Comparison of ENCODE assay signal across 8 mouse cellular contexts in genomic region chr3:156561524-156562423, GRCm38 (mm10). TPM values are rescaled to one million over a fixed set of nuclear protein-coding genes. Genes with fewer than 3 reads are reported as not detected.
DNase-seq lines count a peak whose midpoint lies in the region; ATAC-seq and TF ChIP-seq lines count a peak whose summit lies in the region.

Gene Negr1 (plus strand): TSS chr3:156561794.

- H3K4me3 ChIP-seq in ES-E14 (ENCODE audit: insufficient read depth in 1 of 2, low read depth in 1 of 2, low read length in 2 of 2, poor library complexity in 1 of 2, severe bottlenecking in 1 of 2), result peak within 1 kb of the TSS; percentile 73 to 74
- H3K4me3 ChIP-seq in lung, embryonic 14.5 days (ENCODE audit: low read depth, low read length), result peak within 1 kb of the TSS; percentile 58

- peak; percentile 34 for DNase-seq in ES-E14 (ENCODE audit: low read depth, low spot score)
- DNase-seq in cerebellum, adult 8-10 months, result peak; percentile 86
- peak; percentile 40 for DNase-seq in forelimb bud, embryonic 11.5 days (ENCODE audit: low read depth, low spot score)
- peak; percentile 24 for DNase-seq in heart, postnatal 25 days (ENCODE audit: low spot score)
- peak; percentile 39 for DNase-seq in layer of hippocampus, adult 9-10 months (ENCODE audit: low spot score)
- peak; percentile 85 for DNase-seq in lung, embryonic 14.5 days
- DNase-seq in ovary, postnatal 10 days (ENCODE audit: low spot score), result peak; percentile 62
- DNase-seq in yolk sac, embryonic 10.5 days (ENCODE audit: low spot score), result peak; percentile 48

- under 1% methylated on average over 79 of the region's 79 CpGs for WGBS in lung, embryonic 14.5 days

- no peak for TF ChIP-seq CTCF in lung, embryonic 14.5 days (IDR thresholded peaks at IDR 0.05; ENCODE audit: low read depth)

- in situ Hi-C loops in ES-E14 (cut with MboI; ENCODE audit: low sequenced_read_pairs in 2 of 2, unreplicated experiment in 2 of 2), result no loop called here

- H3K9me3 ChIP-seq in ES-E14 (ENCODE audit: control insufficient read depth, insufficient read depth, low read depth, low read length), result no peaks in the 10 kb centered on the region
- H3K9me3 ChIP-seq in lung, embryonic 14.5 days (ENCODE audit: low read depth, low read length), result no peaks in the 10 kb centered on the region

- H3K27ac ChIP-seq in ES-E14 (ENCODE audit: insufficient read depth, low read depth, low read length, poor library complexity, severe bottlenecking), result no peak within 1 kb of the TSS
- peak within 1 kb of the TSS; percentile 75; the same call in 1 of the 2 replicates for H3K27ac ChIP-seq in lung, embryonic 14.5 days (ENCODE audit: low read depth)

- intact Hi-C loops in heart, postnatal 25 days (cut with DNase I), result no loop called here

- peak; percentile 83 for ATAC-seq in lung, embryonic 14.5 days (ENCODE audit: insufficient read depth)

- H3K9ac ChIP-seq in ES-E14 (ENCODE audit: insufficient read depth, low read depth, low read length, poor library complexity, severe bottlenecking), result peak within 1 kb of the TSS; percentile 47; the same call in 1 of the 2 replicates
- peak within 1 kb of the TSS; percentile 48 for H3K9ac ChIP-seq in lung, embryonic 14.5 days

- no peaks in the 10 kb centered on the region for H3K36me3 ChIP-seq in ES-E14 (ENCODE audit: control insufficient read depth, insufficient read depth, low read length, poor library complexity, severe bottlenecking)
- no peaks in the 10 kb centered on the region for H3K36me3 ChIP-seq in lung, embryonic 14.5 days (ENCODE audit: insufficient read depth)

- H3K27me3 ChIP-seq in lung, embryonic 14.5 days (ENCODE audit: insufficient read depth, low read length), result peaks cover 13% of the 10 kb centered on the region; the same call in 1 of the 2 replicates

- no peaks in the 10 kb centered on the region for H3K4me1 ChIP-seq in ES-E14 (ENCODE audit: control insufficient read depth in 2 of 2, insufficient read depth in 2 of 2, low read length in 2 of 2, poor library complexity in 1 of 2)
- no peaks in the 10 kb centered on the region for H3K4me1 ChIP-seq in lung, embryonic 14.5 days (ENCODE audit: insufficient read depth)

- H3K4me2 ChIP-seq in lung, embryonic 14.5 days, result peak within 1 kb of the TSS; percentile 69

TF ChIP-seq in ES-E14, 5 proteins besides CTCF, POLR2A, EP300 and RAD21:
- no peak for TF ChIP-seq ZNF384 (IDR thresholded peaks at IDR 0.05; ENCODE audit: low read depth, low read length)
- no peak for TF ChIP-seq MAFK (IDR thresholded peaks at IDR 0.05; ENCODE audit: insufficient read depth, low read depth, low read length)
- no peak for TF ChIP-seq HCFC1 (IDR thresholded peaks at IDR 0.05; ENCODE audit: borderline replicate concordance, insufficient read depth, low read length)
- TF ChIP-seq ZC3H11A (IDR thresholded peaks at IDR 0.05; ENCODE audit: borderline replicate concordance, low read depth, low read length), result no peak
- no peak for TF ChIP-seq CHD2 (IDR thresholded peaks at IDR 0.05; ENCODE audit: low read depth, low read length)
TF ChIP-seq in ES-E14: peak in this region for 0.

RNA-seq across cellular contexts. Expression of gene Negr1, which starts in this region (rescaled TPM):
- total RNA-seq in ES-E14 (2012; rRNA removed), result 0.11 and 0.31 TPM in 2 replicates
- 1 to 10 TPM in 1 of 2 experiments, under 1 TPM in 1; 0.75 to 1.0 TPM for total RNA-seq in heart, postnatal 25 days (2021)
- 7.6 and 7.8 TPM in 2 replicates for polyA plus RNA-seq in lung, embryonic 14.5 days (2014; fragmentation: Nextera tagmentation; extraction: Ambion mirVana)

Comparison
In these comparisons a context has a peak if more than half of its experiments do, and no peak if none do; other contexts are left out.
1. Peak in DNase-seq, H3K4me3 ChIP-seq and H3K9ac ChIP-seq in ES-E14; RNA of the gene not detected or under 1 TPM.
2. DNase-seq: peak in every context shown above with its lines; median percentile 86 in cerebellum, adult 8-10 months; 85 in lung, embryonic 14.5 days; 62 in ovary, postnatal 10 days; 48 in yolk sac, embryonic 10.5 days; 40 in forelimb bud, embryonic 11.5 days; 39 in layer of hippocampus, adult 9-10 months; 34 in ES-E14; 24 in heart, postnatal 25 days.